Mouse (Mus musculus) erythroblast, embryonic 14.5 days (primary cell): ENCODE measurements around the gene Cldn20.

Experiments used
- GATA1 ChIP-seq: IDR thresholded peaks from 2 replicates; pipeline ENCODE4 v1.6.1; 2012; ENCODE audit warnings: low read length, inconsistent platforms, mixed read lengths
- TAL1 ChIP-seq: IDR thresholded peaks from 3 replicates; pipeline ENCODE4 v1.6.1; 2012; ENCODE audit warnings: low read length, inconsistent platforms, mixed read lengths

DNA sequence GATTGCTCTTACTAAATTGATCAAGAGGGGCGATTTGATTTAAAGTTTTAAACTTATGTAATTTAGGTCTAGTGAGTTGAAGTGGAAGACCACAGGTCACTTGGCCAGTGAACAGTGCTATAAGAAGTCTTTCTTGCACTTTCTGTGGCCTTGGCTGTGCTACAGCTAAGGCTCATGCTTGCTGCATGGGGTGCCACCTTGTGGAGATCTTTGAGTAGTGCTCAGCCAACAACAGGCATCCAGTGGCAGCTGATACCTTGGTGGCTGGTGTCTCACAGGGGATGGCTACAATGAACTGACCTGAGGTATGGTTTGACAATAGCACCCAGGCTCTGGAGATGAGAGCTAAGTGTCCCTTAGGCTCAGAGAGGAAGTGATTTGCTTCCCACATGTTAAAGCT, 22.5 kb upstream of the Cldn20 start:
- TF ChIP-seq TAL1 (no peak), GATA1 (no peak)
